Mouse (Mus musculus) left cerebral cortex, adult 2 months (tissue): ENCODE results near the gene Wdr26. TPM values are rescaled to one million over a fixed set of nuclear protein-coding genes. Genes with fewer than 3 reads are reported as not detected.

Experiments used
- DNase-seq, 2 experiments: peaks; one replicate each; pipeline ENCODE4 v3.0.0; 2021 to 2022; ENCODE audit warnings: low spot score in 2 of 2, mixed read lengths in 1 of 2; ENCODE audit errors: extremely low spot score in 1 of 2
- H3K27ac ChIP-seq: fragments of 200-600 bp; 2 replicates; pipeline ENCODE4 v1.8.1; 2022
- H3K4me3 ChIP-seq: fragments of 200-600 bp; 2 replicates; pipeline ENCODE4 v1.8.1; 2022
- CTCF ChIP-seq: fragments of 200-600 bp; IDR thresholded peaks from 2 replicates; pipeline ENCODE4 v1.8.1; 2022; ENCODE audit warnings: antibody characterized with exemption, mild to moderate bottlenecking, moderate library complexity
- intact Hi-C: fragments of 180-260 bp; cut with DNase I; formaldehyde crosslinking; loops from one replicate; pipeline ENCODE4 v1.15.1; 2025
- total RNA-seq, 2 experiments: library from RNA; stranded (reverse); gene quantifications; 2 replicates each; pipeline ENCODE4 v1.2.3; 2021

Gene Wdr26
- total RNA-seq, 2 experiments from 2014 or later, result 105 to 110 TPM

DNA sequence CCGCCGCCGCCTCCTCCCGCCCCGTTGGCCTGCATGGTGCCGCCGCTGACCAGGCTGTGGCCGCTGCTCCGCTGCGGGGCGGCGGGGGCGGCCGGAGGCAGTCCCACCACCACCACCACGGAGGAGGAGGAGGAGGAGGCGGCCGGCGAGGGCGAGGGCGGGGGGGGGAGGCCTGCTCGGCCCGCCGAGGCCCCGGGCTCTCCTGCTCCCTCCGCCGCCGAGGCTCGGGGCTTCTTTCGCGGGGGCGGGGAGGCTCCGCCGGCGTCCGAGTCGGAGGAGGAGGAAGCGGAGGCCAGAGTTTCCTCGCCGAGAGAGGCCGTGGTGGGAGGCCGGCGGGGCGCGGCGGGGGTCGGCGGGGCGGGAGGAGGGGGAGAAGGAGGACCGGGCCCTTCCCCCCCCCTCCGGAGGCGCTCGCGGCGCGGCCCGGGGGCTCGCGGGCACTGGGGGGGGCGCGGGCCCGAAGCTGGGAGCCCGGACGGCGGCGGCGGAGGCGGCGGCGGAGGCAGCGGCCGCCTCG, 340 bp downstream of the Wdr26 start:
- no peak for TF ChIP-seq CTCF
- intact Hi-C loops, result loop anchor here (2.0 kb wide), 1 partner anchor 333 kb away; no protein-coding TSS in a partner anchor
- Histone ChIP-seq H3K4me3 (peak overlapping the region; percentile 81), H3K27ac (peak overlapping the region; percentile 97)
- peak in 1 of 2 experiments; percentile 29 for DNase-seq

DNA sequence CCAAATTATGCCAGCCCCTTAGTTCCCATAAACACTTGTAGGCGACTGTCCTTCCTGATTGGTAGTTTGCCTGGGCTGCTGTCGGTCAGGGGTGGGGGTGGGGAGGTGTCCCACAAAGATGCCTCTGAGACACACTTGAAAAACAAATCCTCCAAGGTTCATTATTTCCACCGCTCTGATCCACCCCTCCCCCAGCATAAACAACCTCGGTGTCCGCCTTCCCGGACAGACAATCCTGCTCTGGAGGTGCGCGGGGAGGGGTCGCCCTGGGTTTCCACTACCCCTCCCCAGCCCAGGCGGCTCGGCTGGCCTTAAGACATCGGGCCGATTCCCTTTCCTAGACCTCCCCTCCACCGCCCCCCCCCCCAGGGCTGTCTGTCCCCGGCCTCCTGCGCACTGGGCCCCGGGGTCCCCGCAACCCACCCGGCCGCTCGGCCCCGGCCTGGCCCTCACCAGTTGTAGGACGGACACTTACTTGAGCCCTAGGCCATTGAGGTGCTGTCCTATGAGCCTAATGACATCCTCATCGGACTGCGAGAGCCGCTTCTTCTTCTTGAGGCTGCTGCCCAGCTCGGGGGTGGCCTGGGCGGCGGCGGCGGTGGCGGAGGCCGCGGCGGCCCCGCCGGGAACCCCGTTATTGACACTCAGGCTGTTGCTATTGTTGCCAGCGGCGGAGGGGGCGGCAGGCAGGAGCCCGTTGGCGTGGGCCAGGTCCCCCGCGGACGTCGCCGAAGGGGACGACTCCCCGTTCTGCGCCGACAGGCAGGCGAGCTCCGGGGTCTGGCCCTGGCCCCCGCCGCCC, 999 bp downstream of the Wdr26 start:
- H3K27ac ChIP-seq, result peak overlapping the region; percentile 97
- H3K4me3 ChIP-seq, result peak overlapping the region; percentile 81
- TF ChIP-seq CTCF, result no peak
- intact Hi-C loops, result loop anchor here (2.0 kb wide), 1 partner anchor 334 kb away; no protein-coding TSS in a partner anchor
- peak; percentile 32 to 34 for DNase-seq

DNA sequence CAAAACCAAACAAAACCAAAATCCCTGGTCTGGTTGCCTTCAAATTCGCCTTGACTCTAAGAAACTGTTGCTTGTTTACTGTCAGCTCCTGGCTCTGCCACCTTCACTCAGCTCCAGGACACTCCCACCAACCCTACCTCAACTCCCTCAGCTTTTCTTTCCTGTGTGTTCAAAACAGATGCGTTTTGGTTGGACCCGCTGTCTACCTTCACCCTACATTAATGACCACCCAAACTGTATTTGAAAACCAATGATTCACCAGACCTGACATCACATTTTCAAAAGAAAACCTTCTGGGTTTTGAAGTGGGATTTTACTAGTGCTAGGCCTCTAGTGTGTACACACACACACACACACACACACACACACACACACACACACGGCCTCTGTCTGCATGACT, 1.7 kb downstream of the Wdr26 start:
- Histone ChIP-seq H3K4me3 (peak overlapping the region; percentile 81), H3K27ac (no peak overlapping the region)
- TF ChIP-seq CTCF, result no peak
- intact Hi-C loops, result loop anchor here (2.0 kb wide), 1 partner anchor 335 kb away; no protein-coding TSS in a partner anchor
- no peak for DNase-seq

DNA sequence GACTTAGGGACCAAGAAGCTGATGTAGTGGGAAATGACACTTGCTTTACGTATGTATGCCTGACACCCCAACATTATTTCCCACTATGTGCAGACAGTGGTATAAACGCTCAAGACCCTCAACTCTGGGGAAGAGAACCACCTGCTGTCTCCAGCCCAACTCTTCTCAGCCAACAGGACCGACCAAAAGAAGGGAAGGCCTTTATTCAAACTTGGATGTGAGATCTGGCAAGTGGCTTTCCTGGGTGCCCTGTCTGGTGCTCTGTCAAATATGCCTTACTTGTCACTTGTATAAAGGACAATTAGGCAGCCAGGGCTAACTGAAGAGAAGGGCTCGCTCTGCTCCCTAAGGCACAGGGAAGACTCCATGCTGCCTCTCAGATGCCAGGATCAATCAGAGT, 12.4 kb downstream of the Wdr26 start:
- DNase-seq, result no peak
- TF ChIP-seq CTCF, result no peak
- intact Hi-C loops, result no loop called here
- Histone ChIP-seq H3K4me3 (no peak overlapping the region), H3K27ac (no peak overlapping the region)

DNA sequence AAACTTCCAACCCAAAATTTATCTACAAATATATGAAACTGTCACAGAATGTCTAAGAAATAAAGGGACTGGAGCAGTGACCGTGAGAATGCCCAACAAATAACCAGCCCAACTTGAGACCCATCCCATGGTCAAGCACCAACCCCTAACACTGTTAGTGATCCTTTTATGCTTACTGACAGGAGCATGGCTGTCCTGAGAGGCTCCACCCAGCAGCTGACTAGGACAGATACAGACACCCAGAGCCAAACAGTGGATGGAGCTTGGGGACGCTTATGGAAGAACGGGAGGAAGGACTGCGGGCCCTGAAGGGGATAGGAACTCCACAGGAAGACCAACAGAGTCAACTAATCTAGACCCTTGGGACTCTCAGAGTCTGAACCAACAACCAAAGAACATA, 22.9 kb downstream of the Wdr26 start:
- intact Hi-C loops, result no loop called here
- Histone ChIP-seq H3K27ac (no peak overlapping the region), H3K4me3 (no peak overlapping the region)
- TF ChIP-seq CTCF, result no peak
- DNase-seq, result no peak

DNA sequence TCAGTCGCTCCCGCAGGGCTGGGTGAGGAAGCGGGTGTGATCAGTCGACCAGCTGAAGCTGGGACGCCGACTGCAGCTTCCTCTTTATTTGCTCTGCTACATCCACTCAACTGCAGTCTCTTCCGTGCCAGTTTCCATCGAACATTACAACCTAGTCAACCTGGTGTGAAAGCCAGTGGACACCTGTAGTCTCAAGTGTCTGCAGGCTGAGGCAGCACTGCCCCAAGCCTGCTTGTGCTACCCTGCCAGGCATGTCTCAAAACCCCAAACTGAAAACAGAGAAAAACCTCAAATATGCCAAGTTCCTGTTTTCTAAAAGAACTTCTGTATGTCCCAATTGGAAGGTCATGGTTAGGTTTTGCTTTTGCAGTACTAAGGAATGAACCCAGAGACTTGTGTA, 41.6 kb downstream of the Wdr26 start:
- H3K4me3 ChIP-seq, result no peak overlapping the region
- no peak overlapping the region for H3K27ac ChIP-seq
- intact Hi-C loops, result no loop called here
- DNase-seq, result no peak
- no peak for TF ChIP-seq CTCF

DNA sequence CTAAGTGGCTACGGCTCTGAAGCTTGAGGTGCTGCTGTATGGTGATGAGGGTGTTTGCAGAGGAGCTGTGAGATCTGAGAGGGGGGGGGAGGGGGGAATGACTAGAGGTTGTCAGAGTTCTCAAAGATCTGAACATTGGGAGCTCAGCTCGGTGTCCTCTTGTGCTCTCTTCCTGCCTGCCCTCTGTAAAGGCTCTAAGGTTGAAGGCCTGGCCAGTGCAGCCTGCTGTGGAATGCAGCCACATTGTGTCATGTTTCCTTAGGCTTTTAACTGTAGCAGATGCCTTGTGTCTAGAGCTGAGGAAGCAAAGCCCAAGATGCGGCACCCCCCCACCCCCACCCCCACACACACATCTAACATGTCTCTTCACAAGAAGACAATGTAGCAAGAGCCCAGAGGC, 43.4 kb downstream of the Wdr26 start:
- no peak for DNase-seq
- Histone ChIP-seq H3K4me3 (no peak overlapping the region), H3K27ac (no peak overlapping the region)
- no peak for TF ChIP-seq CTCF
- intact Hi-C loops, result no loop called here

DNA sequence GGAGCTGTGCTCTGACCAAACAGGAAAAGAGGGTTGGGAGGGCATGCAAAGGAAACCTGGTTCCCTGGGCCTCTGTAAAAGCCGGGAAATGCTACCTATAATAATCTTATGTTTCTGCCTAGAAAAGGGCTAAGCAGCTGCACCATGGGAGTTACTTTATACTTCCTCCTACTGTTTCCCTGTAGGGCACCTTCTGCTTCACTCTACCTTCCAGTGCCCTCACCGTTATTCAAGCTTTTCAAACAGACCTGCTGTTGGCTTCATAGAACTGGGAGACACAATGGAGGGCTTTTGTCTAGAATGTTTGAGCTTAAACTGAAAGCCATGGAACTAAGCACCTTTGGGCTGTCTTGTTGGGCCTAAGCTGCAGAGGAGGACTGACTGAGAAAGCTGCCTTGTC, 44.0 kb downstream of the Wdr26 start:
- intact Hi-C loops, result no loop called here
- H3K27ac ChIP-seq, result no peak overlapping the region
- DNase-seq, result no peak
- TF ChIP-seq CTCF, result no peak
- H3K4me3 ChIP-seq, result no peak overlapping the region

DNA sequence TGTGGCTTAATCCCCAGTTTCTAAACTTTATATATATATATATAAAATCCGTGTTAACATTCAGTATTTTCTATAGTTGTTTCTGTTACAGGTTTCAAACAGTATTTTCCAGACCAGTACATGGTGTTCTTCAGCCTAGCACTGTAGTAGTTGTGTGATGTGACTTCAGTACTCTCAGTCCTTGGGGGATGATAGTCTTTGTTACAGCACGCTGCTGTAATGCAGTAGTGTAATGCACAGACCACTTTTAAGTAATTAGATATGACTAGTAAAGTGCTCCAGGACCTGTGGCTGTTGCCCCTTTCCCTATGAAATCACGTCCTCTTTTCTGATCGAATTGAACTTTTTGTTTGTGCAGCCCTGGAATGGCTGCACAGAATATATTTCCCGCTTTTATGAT, 60.3 kb downstream of the Wdr26 start:
- no peak overlapping the region for H3K27ac ChIP-seq
- intact Hi-C loops, result loop anchor here (5.0 kb wide), 1 partner anchor 339 kb away; the partner anchor contains the start of gene H3f3a
- no peak for TF ChIP-seq CTCF
- DNase-seq, result no peak
- H3K4me3 ChIP-seq, result peak overlapping the region; percentile 76

DNA sequence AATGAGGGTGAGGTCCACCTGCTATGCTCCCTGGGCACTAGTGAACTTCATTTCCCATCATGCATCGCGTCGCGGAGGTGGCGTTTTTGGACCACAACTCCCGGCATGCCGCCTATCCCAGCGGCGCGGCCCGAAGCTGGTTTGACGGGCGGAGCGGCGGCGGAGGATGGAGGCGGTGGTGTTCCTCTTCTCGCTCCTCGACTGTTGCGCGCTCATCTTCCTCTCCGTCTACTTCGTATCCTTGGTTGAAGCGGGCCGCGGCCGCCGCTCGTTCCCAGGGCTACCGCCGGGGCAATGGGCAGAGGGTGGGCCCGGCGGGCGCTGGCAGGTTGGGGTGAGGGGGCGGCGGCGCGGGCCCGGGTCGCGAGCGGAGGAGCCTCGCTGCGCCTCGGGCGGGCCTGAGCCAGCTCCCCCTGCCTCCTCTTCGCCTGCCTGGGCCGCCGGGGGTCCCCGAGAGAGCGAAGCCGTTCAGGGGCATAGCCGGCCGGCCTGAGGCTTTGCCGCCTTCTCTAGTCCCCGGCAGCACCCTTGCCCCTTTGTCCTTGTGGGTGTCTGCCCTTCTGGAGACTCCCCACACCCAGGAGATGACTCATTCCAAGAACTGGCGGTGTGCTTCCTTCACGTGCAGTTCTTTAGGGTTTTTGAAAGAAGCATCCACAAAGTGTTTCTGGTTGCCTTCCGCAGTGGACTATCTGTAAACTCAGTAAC, 60.8 kb downstream of the Wdr26 start:
- intact Hi-C loops, result loop anchor here (5.0 kb wide), 1 partner anchor 339 kb away; the partner anchor contains the start of gene H3f3a
- H3K27ac ChIP-seq, result peak overlapping the region; percentile 82
- H3K4me3 ChIP-seq, result peak overlapping the region; percentile 76
- DNase-seq, result peak; percentile 89 to 91
- TF ChIP-seq CTCF, result no peak

DNA sequence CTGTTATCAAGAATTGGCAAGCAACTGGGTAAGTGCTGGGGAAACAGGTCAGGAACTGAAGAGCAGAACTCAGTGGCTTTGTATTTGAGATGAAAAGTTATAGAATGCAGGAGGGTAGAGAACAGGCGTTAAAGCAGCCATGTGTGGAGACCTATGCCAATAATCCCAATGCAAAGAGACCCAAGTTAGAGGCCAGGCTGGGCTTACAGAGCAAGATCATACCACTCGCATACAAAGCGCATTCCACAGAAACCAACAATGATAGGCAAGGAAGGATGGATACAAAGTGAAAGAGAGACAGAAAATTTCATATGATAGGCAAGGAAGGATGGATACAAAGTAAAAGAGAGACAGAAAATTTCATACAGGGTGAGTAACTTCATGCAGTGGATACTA, 61.4 kb downstream of the Wdr26 start:
- no peak overlapping the region for H3K27ac ChIP-seq
- no peak for DNase-seq
- intact Hi-C loops, result loop anchor here (5.0 kb wide), 1 partner anchor 338 kb away; the partner anchor contains the start of gene H3f3a
- no peak overlapping the region; the same call in 1 of the 2 replicates for H3K4me3 ChIP-seq
- TF ChIP-seq CTCF, result no peak
